Mouse (Mus musculus) thymus, adult 2 months (tissue): ENCODE measurements around the gene Phyhd1.

Experiments
- CTCF ChIP-seq: fragments of 200-500 bp; IDR thresholded peaks from 2 replicates; pipeline ENCODE4 v1.5.1; 2012; ENCODE audit warnings: mild to moderate bottlenecking, control low read depth, low read length, moderate library complexity, borderline replicate concordance; ENCODE audit not compliant: control insufficient read depth, poor library complexity, insufficient read depth; ENCODE audit errors: extremely low read depth
- POLR2A ChIP-seq: fragments of 200-500 bp; IDR thresholded peaks from 2 replicates; pipeline ENCODE4 v1.6.1; 2012; ENCODE audit warnings: mild to moderate bottlenecking, low read length, control low read depth, moderate library complexity; ENCODE audit not compliant: control insufficient read depth, poor library complexity, insufficient read depth; ENCODE audit errors: extremely low read depth

- TF ChIP-seq CTCF: no peak
- TF ChIP-seq POLR2A: no peak
Observed at GRCm38 (mm10) chr2:30299966-30300365, 34.0 kb downstream of the Phyhd1 start.
